Mouse (Mus musculus): ENCODE data around the gene Palm3.

Gene Palm3

GRCm38 (mm10) chr8:84068316-84069035 lies 47.2 kb downstream of the Palm3 start:
- peak; percentile 59 for DNase-seq

GRCm38 (mm10) chr8:84069169-84069568 lies 47.9 kb downstream of the Palm3 start:
- DNase-seq = no peak

DNA sequence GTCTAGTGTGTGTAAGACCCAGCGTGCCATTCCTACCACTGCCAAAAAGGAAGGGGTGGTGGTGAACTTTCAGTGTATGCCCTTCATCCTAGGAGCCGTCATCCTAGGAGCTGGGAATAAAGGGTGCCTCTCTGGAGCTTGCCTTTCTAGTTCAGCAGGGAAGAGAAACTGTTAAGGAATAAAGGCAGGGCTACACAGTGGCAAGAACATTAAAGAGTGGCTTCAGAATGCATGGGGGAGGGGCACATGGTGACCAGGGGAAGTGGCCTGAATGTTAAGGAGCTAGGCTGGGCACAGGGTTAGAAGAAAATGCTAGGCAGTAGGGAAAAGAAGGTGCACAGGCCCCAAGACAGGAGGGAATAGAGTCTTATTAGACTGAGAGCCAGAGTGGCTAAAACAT lies 48.5 kb downstream of the Palm3 start:
- peak; percentile 43 for DNase-seq

GRCm38 (mm10) chr8:84070241-84070640 lies 49.0 kb downstream of the Palm3 start:
- no peak for DNase-seq

DNA sequence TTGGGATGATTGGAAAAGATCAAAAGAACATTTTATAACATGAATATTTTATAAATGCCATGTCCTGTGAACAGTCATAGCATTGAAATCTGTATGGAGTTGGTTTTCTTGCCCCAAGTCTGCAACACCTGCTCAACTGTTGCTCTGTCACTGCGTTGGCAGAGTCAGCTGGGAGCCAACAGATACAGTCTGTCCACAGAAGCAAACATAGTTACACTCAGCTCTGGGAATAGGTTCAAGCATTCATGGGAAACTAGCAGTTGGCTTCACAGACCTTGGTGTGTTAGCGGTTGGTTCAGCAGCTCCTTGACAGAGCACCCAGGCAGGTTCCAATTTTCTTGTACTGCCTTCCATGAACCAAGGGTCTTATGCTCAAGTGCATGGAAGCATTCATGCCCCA lies 49.4 kb downstream of the Palm3 start:
- no peak for DNase-seq

DNA sequence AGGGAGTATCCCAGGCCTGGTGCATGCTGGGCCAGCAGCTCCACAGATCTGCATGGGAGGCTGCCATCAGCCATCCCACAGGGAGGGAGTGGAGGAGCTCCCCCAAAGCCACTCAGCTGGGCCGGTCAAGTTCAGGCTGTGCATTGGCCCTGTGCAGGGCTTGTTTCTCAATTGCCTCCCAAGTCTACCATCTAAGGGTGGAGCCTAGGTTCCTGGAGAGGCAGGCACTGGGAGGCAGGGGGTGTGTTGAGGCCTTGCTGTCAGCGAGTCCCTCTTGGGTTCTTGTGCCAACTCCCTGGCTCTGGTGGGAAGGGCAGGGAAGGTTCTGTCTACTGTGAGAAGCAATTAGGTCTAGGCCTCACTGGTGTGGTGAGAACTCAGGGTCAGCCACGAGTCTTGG lies 50.6 kb downstream of the Palm3 start:
- DNase-seq = peak; percentile 61

DNA sequence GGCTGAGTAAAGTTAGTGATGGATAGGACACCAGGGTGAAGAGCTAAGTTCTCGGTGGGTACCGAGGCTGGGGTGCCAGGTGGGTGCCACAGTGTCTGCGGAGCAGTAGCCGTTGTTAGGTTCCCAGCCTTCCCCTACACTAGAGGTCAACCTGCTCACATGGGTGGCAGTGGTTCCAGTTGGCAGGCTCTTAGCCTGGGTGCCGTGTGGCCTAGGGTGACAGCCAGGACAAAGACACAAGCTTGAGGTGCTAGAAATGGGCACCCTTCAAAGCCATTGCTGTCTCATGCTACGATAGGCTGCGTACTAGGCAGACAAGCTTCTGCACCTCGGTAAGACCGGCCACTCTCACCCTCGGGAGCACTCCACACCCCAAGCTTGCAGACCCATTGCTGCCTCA lies 51.0 kb downstream of the Palm3 start:
- no peak for DNase-seq

GRCm38 (mm10) chr8:84073230-84073976 lies 52.1 kb downstream of the Palm3 start:
- no peak for DNase-seq

- no peak for DNase-seq
Observed at GRCm38 (mm10) chr8:84076412-84076811, 55.1 kb downstream of the Palm3 start.

GRCm38 (mm10) chr8:84076849-84077248 lies 55.6 kb downstream of the Palm3 start:
- no peak for DNase-seq

DNA sequence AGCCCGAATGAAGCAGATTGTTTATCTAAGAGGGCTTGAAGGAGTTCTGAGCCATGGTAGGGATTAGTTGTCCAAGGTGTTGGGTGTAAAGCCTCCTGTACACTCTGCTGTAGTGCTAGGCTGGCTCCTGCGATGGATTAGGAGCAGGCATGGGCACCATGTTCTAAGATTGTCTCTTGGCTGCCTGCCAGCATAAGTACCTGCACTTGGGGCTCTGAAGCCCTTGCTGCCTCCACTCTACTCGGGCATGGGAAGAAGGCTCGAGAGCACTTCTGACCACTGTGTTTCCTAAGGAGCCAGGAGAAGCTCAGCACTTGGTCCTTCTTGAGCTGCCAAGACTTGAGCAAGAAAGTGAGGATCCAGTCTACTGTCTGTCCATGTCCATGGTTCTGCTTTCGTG lies 57.9 kb downstream of the Palm3 start:
- DNase-seq = peak; percentile 36
